Mouse (Mus musculus) liver, postnatal 0 days (tissue): ENCODE results near the gene Kcnq5.

Source experiments
- CTCF ChIP-seq: sonication (generic); IDR thresholded peaks from 2 replicates; pipeline ENCODE4 v1.5.1; 2016; ENCODE audit warnings: antibody characterized with exemption, low read depth
- EP300 ChIP-seq: IDR thresholded peaks from 2 replicates; pipeline ENCODE4 v1.6.1; 2016; ENCODE audit warnings: antibody characterized with exemption, low read depth, mild to moderate bottlenecking

DNA sequence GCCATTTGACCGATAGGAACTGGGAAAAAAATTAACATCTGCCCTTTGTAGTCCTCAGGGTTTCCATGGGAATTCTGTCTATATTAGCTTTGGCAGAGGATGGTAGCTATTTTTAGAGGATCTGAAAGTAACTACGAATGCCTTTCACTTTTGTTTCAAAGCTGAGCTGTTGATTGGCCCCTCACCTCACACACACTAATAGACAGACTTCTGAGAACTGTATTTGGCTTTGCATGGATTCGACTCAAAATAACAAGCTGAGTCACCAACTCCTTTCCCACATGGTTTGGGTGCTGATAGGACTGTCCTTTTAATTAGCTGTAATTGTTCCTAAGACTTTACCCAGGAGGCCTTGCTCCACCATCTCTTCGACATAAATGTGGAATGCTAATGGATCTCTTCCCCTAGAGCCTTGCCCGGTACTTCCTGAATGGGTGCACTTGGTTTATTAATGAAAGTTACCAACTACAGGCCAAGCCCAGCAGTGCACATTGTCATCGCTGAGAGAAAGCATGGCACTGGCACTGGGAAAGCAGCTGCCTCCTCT, 131.8 kb downstream of the Kcnq5 start:
- TF ChIP-seq CTCF, result no peak
- no peak for TF ChIP-seq EP300
